Mouse (Mus musculus) kidney, embryonic 16.5 days (tissue): ENCODE results near the gene Fhl2. TPM values are rescaled to one million over a fixed set of nuclear protein-coding genes. Genes with fewer than 3 reads are reported as not detected.
"Not testable (repeated sequence)": the region's sequence is repeated elsewhere in the genome, so short reads cannot be mapped to it uniquely, and the experiment has no call there.

ENCODE experiments used
- ATAC-seq: fragments of 200-750 bp; cut with Nextera tagmentation; 2 replicates; pipeline ENCODE4 v1.8.0; 2017; ENCODE audit warnings: moderate TSS enrichment; ENCODE audit not compliant: low FRiP score, low TSS enrichment
- H3K27ac ChIP-seq: fragments of 300-500 bp; sonication (generic); 2 replicates; pipeline ENCODE4 v1.5.1; 2014; ENCODE audit warnings: low read length
- H3K27me3 ChIP-seq: fragments of 300-500 bp; sonication (generic); 2 replicates; pipeline ENCODE4 v1.6.1; 2014; ENCODE audit warnings: low read length, control low read depth, mixed read lengths; ENCODE audit not compliant: insufficient read depth
- H3K36me3 ChIP-seq: fragments of 300-500 bp; sonication (generic); 2 replicates; pipeline ENCODE4 v1.6.1; 2014; ENCODE audit warnings: low read length, control low read depth, mixed read lengths; ENCODE audit not compliant: insufficient read depth
- H3K4me1 ChIP-seq: fragments of 300-500 bp; sonication (generic); 2 replicates; pipeline ENCODE4 v1.6.1; 2014; ENCODE audit warnings: low read length, control low read depth, mixed read lengths; ENCODE audit not compliant: insufficient read depth
- H3K4me2 ChIP-seq: fragments of 300-500 bp; sonication (generic); replicated peaks from 2 replicates; pipeline ENCODE4 v1.6.1; 2014; ENCODE audit warnings: low read depth, low read length
- H3K4me3 ChIP-seq: fragments of 300-500 bp; sonication (generic); 2 replicates; pipeline ENCODE4 v1.5.1; 2014; ENCODE audit warnings: mild to moderate bottlenecking, low read length
- H3K9ac ChIP-seq: fragments of 300-500 bp; sonication (generic); replicated peaks from 2 replicates; pipeline ENCODE4 v1.6.1; 2014; ENCODE audit warnings: low read length
- H3K9me3 ChIP-seq: fragments of 300-500 bp; sonication (generic); 2 replicates; pipeline ENCODE4 v1.6.1; 2016; ENCODE audit warnings: low read length, control low read depth
- WGBS: fragments of 180-500 bp; shearing (Covaris S2); extraction: QIAGEN DNeasy Blood & Tissue Kit; methylation state at CpG from one replicate; pipeline ENCODE4 v1.1.7; 2014; 5-methylcytosine and 5-hydroxymethylcytosine counted together
- polyA plus RNA-seq: library from polyadenylated mRNA; unstranded; fragments of >200 nt; fragmentation: Nextera tagmentation; extraction: Ambion mirVana; gene quantifications from 2 replicates; pipeline ENCODE4 v1.2.1, GENCODE M21; 2015

The Fhl2 gene
- polyA plus RNA-seq, 1 experiment from 2014 or later = 104 TPM

- H3K27ac ChIP-seq = no peak overlapping the region
- no peak for ATAC-seq
- H3K4me3 ChIP-seq = no peak overlapping the region
- no peaks in the 10 kb centered on the region for H3K9me3 ChIP-seq
- no peak overlapping the region for H3K4me2 ChIP-seq
- H3K36me3 ChIP-seq = no peaks in the 10 kb centered on the region
- H3K9ac ChIP-seq = no peak overlapping the region
- H3K27me3 ChIP-seq = no peaks in the 10 kb centered on the region
- H3K4me1 ChIP-seq = peaks cover 11% of the 10 kb centered on the region; the same call in 1 of the 2 replicates
- WGBS = 91% methylated on average over 3 of the region's 3 CpGs
Measured at GRCm38 (mm10) chr1:43199210-43199866, 2.6 kb upstream of the Fhl2 start.

GRCm38 (mm10) chr1:43196059-43196458 lies 725 bp downstream of the Fhl2 start:
- Histone ChIP-seq H3K27me3 (no peaks in the 10 kb centered on the region), H3K36me3 (no peaks in the 10 kb centered on the region), H3K9ac (peak overlapping the region; percentile 22; the same call in 1 of the 2 replicates), H3K9me3 (no peaks in the 10 kb centered on the region), H3K4me2 (peak overlapping the region; percentile 23), H3K4me3 (peak overlapping the region; percentile 13; the same call in 1 of the 2 replicates), H3K4me1 (peaks cover 21% of the 10 kb centered on the region; the same call in 1 of the 2 replicates), H3K27ac (peak overlapping the region; percentile 90)
- ATAC-seq = peak; percentile 32; the same call in 1 of the 2 replicates
- WGBS = 11% methylated on average over 1 of the region's 1 CpGs

GRCm38 (mm10) chr1:43193423-43193822 lies 3.4 kb downstream of the Fhl2 start:
- ATAC-seq = no peak
- H3K27ac ChIP-seq = no peak overlapping the region; the same call in 1 of the 2 replicates
- 93% methylated on average over 6 of the region's 6 CpGs for WGBS

GRCm38 (mm10) chr1:43192471-43192870 lies 4.3 kb downstream of the Fhl2 start:
- H3K36me3 ChIP-seq = no peaks in the 10 kb centered on the region
- no peaks in the 10 kb centered on the region for H3K27me3 ChIP-seq
- peaks cover 23% of the 10 kb centered on the region; the same call in 1 of the 2 replicates for H3K4me1 ChIP-seq
- H3K9me3 ChIP-seq = no peaks in the 10 kb centered on the region
- no peak overlapping the region for H3K9ac ChIP-seq
- H3K4me3 ChIP-seq = no peak overlapping the region
- ATAC-seq = no peak
- WGBS = 45% methylated on average over 10 of the region's 10 CpGs
- no peak overlapping the region for H3K4me2 ChIP-seq
- H3K27ac ChIP-seq = peak overlapping the region; percentile 70

More at GRCm38 (mm10) chr1:43193423-43193822, 3.4 kb downstream of the Fhl2 start:
- no peaks in the 10 kb centered on the region for H3K36me3 ChIP-seq
- peaks cover 23% of the 10 kb centered on the region; the same call in 1 of the 2 replicates for H3K4me1 ChIP-seq
- H3K4me2 ChIP-seq = no peak overlapping the region
- no peak overlapping the region for H3K9ac ChIP-seq
- H3K9me3 ChIP-seq = no peaks in the 10 kb centered on the region
- H3K4me3 ChIP-seq = no peak overlapping the region
- no peaks in the 10 kb centered on the region for H3K27me3 ChIP-seq

- 0 out of 2 replicates have a peak, but pooled peaks cover 12% of the 10 kb centered on the region for H3K4me1 ChIP-seq
- no peaks in the 10 kb centered on the region for H3K9me3 ChIP-seq
- no peaks in the 10 kb centered on the region for H3K36me3 ChIP-seq
- no peak overlapping the region for H3K9ac ChIP-seq
- 82% methylated on average over 8 of the region's 8 CpGs for WGBS
- H3K4me2 ChIP-seq = no peak overlapping the region
- no peaks in the 10 kb centered on the region for H3K27me3 ChIP-seq
- H3K4me3 ChIP-seq = no peak overlapping the region
- ATAC-seq = no peak
- H3K27ac ChIP-seq = no peak overlapping the region
Measured at GRCm38 (mm10) chr1:43191078-43191477, 5.7 kb downstream of the Fhl2 start.

GRCm38 (mm10) chr1:43188893-43189292 lies 7.9 kb downstream of the Fhl2 start:
- H3K4me3 ChIP-seq, H3K9ac ChIP-seq, H3K9me3 ChIP-seq, ATAC-seq, H3K27ac ChIP-seq, H3K36me3 ChIP-seq, H3K4me2 ChIP-seq, H3K27me3 ChIP-seq: not testable (repeated sequence)
- 0 out of 2 replicates have a peak, but pooled peaks cover 12% of the 10 kb centered on the region for H3K4me1 ChIP-seq
- WGBS = 95% methylated on average over 12 of the region's 16 CpGs

- Histone ChIP-seq H3K9me3 (no peaks in the 10 kb centered on the region), H3K9ac (no peak overlapping the region), H3K4me2 (no peak overlapping the region), H3K4me1 (0 out of 2 replicates have a peak, but pooled peaks cover 6% of the 10 kb centered on the region), H3K27me3 (no peaks in the 10 kb centered on the region), H3K36me3 (no peaks in the 10 kb centered on the region), H3K27ac (no peak overlapping the region), H3K4me3 (no peak overlapping the region)
- no peak for ATAC-seq
- WGBS = 44% methylated on average over 7 of the region's 7 CpGs
Measured at GRCm38 (mm10) chr1:43186334-43186733, 10.4 kb downstream of the Fhl2 start.

- Histone ChIP-seq H3K27ac (peak overlapping the region; percentile 73), H3K36me3 (no peaks in the 10 kb centered on the region), H3K4me1 (peaks cover 29% of the 10 kb centered on the region), H3K4me2 (no peak overlapping the region), H3K9ac (no peak overlapping the region), H3K4me3 (no peak overlapping the region), H3K9me3 (no peaks in the 10 kb centered on the region), H3K27me3 (no peaks in the 10 kb centered on the region)
- WGBS = 50% methylated on average over 6 of the region's 6 CpGs
- ATAC-seq = 0 out of 2 replicates have a peak, but pooled peaks have one; percentile 41
Measured at GRCm38 (mm10) chr1:43180912-43181311, 15.9 kb downstream of the Fhl2 start.

- H3K9me3 ChIP-seq = no peaks in the 10 kb centered on the region
- H3K9ac ChIP-seq = no peak overlapping the region
- WGBS = 26% methylated on average over 1 of the region's 1 CpGs
- peak; percentile 77 for ATAC-seq
- no peak overlapping the region for H3K4me2 ChIP-seq
- H3K27ac ChIP-seq = peak overlapping the region; percentile 79
- no peaks in the 10 kb centered on the region for H3K36me3 ChIP-seq
- H3K27me3 ChIP-seq = no peaks in the 10 kb centered on the region
- peaks cover 34% of the 10 kb centered on the region for H3K4me1 ChIP-seq
- no peak overlapping the region for H3K4me3 ChIP-seq
Measured at GRCm38 (mm10) chr1:43178780-43179179, 18.0 kb downstream of the Fhl2 start.

GRCm38 (mm10) chr1:43178378-43178777 lies 18.4 kb downstream of the Fhl2 start:
- Histone ChIP-seq H3K9me3 (no peaks in the 10 kb centered on the region), H3K27me3 (no peaks in the 10 kb centered on the region), H3K27ac (peak overlapping the region; percentile 79), H3K4me2 (no peak overlapping the region), H3K9ac (no peak overlapping the region), H3K4me1 (peaks cover 36% of the 10 kb centered on the region), H3K36me3 (no peaks in the 10 kb centered on the region), H3K4me3 (no peak overlapping the region)
- ATAC-seq = peak; percentile 69; the same call in 1 of the 2 replicates
- 44% methylated on average over 6 of the region's 6 CpGs for WGBS
